Mouse (Mus musculus): ENCODE data around the gene Tenm4. TPM values are rescaled to one million over a fixed set of nuclear protein-coding genes. Genes with fewer than 3 reads are reported as not detected.

Tenm4 gene
- polyA plus RNA-seq, 2 experiments, result 0.11 to 0.28 TPM

GRCm38 (mm10) chr7:96331186-96331585 lies 160.1 kb downstream of the Tenm4 start:
- no peak overlapping the region for H3K4me2 ChIP-seq (ENCODE audit: low read depth)
- no peaks in the 10 kb centered on the region for H3K27me3 ChIP-seq (ENCODE audit: control insufficient read depth, insufficient read depth, low read length)
- TF ChIP-seq CTCF (IDR thresholded peaks at IDR 0.05; ENCODE audit: low read depth), result no peak
- no peak for TF ChIP-seq EP300 (IDR thresholded peaks at IDR 0.05; ENCODE audit: low read depth)
- H3K4me3 ChIP-seq (ENCODE audit: insufficient read depth in 1 of 2, low read depth in 2 of 2, low read length in 2 of 2), result no peak overlapping the region
- H3K36me3 ChIP-seq (replicated peaks; ENCODE audit: control insufficient read depth, insufficient read depth, low read depth), result no peaks in the 10 kb centered on the region
- no peaks in the 10 kb centered on the region for H3K9me3 ChIP-seq (ENCODE audit: control insufficient read depth, low read length)
- 47% methylated on average over 1 of the region's 1 CpGs for WGBS (ENCODE audit: insufficient replicate concordance)
- no peaks in the 10 kb centered on the region for H3K4me1 ChIP-seq (replicated peaks; ENCODE audit: control insufficient read depth in 2 of 2, insufficient read depth in 2 of 2, low read length in 1 of 2)
- no peak overlapping the region for H3K27ac ChIP-seq
- no peak for DNase-seq (ENCODE audit: low read depth in 3 of 3, low spot score in 3 of 3)
- ATAC-seq (ENCODE audit: insufficient read depth), result no peak
- no peak overlapping the region for H3K9ac ChIP-seq (replicated peaks)

GRCm38 (mm10) chr7:96334361-96334760 lies 163.3 kb downstream of the Tenm4 start:
- 21% methylated on average over 2 of the region's 2 CpGs for WGBS (ENCODE audit: insufficient replicate concordance)
- H3K9ac ChIP-seq (replicated peaks), result no peak overlapping the region
- H3K36me3 ChIP-seq (replicated peaks; ENCODE audit: control insufficient read depth, insufficient read depth, low read depth), result no peaks in the 10 kb centered on the region
- H3K27ac ChIP-seq, result no peak overlapping the region
- no peaks in the 10 kb centered on the region for H3K9me3 ChIP-seq (ENCODE audit: control insufficient read depth, low read length)
- H3K4me1 ChIP-seq (replicated peaks; ENCODE audit: control insufficient read depth in 2 of 2, insufficient read depth in 2 of 2, low read length in 1 of 2), result no peaks in the 10 kb centered on the region
- H3K4me3 ChIP-seq (ENCODE audit: insufficient read depth in 1 of 2, low read depth in 2 of 2, low read length in 2 of 2), result no peak overlapping the region
- no peak for DNase-seq (ENCODE audit: low read depth in 3 of 3, low spot score in 3 of 3)
- no peak overlapping the region for H3K4me2 ChIP-seq (ENCODE audit: low read depth)
- TF ChIP-seq EP300 (IDR thresholded peaks at IDR 0.05; ENCODE audit: low read depth) (no peak), CTCF (IDR thresholded peaks at IDR 0.05; ENCODE audit: low read depth) (no peak)
- H3K27me3 ChIP-seq (ENCODE audit: control insufficient read depth, insufficient read depth, low read length), result no peaks in the 10 kb centered on the region
- no peak for ATAC-seq (ENCODE audit: insufficient read depth)

GRCm38 (mm10) chr7:96336376-96336775 lies 165.3 kb downstream of the Tenm4 start:
- no peaks in the 10 kb centered on the region for H3K36me3 ChIP-seq (replicated peaks; ENCODE audit: control insufficient read depth, insufficient read depth, low read depth)
- no peak overlapping the region for H3K4me3 ChIP-seq (ENCODE audit: insufficient read depth in 1 of 2, low read depth in 2 of 2, low read length in 2 of 2)
- no peaks in the 10 kb centered on the region for H3K9me3 ChIP-seq (ENCODE audit: control insufficient read depth, low read length)
- TF ChIP-seq CTCF (IDR thresholded peaks at IDR 0.05; ENCODE audit: low read depth) (no peak), EP300 (IDR thresholded peaks at IDR 0.05; ENCODE audit: low read depth) (no peak)
- H3K27ac ChIP-seq, result no peak overlapping the region
- no peaks in the 10 kb centered on the region for H3K4me1 ChIP-seq (replicated peaks; ENCODE audit: control insufficient read depth in 2 of 2, insufficient read depth in 2 of 2, low read length in 1 of 2)
- no peak for DNase-seq (ENCODE audit: low read depth in 3 of 3, low spot score in 3 of 3)
- H3K9ac ChIP-seq (replicated peaks), result no peak overlapping the region
- no peak for ATAC-seq (ENCODE audit: insufficient read depth)
- H3K27me3 ChIP-seq (ENCODE audit: control insufficient read depth, insufficient read depth, low read length), result no peaks in the 10 kb centered on the region
- no peak overlapping the region for H3K4me2 ChIP-seq (ENCODE audit: low read depth)

- Histone ChIP-seq H3K9me3 (ENCODE audit: control insufficient read depth, low read length) (no peaks in the 10 kb centered on the region), H3K4me3 (ENCODE audit: insufficient read depth in 1 of 2, low read depth in 2 of 2, low read length in 2 of 2) (no peak overlapping the region), H3K4me1 (replicated peaks; ENCODE audit: control insufficient read depth in 2 of 2, insufficient read depth in 2 of 2, low read length in 1 of 2) (no peaks in the 10 kb centered on the region), H3K27ac (no peak overlapping the region), H3K9ac (replicated peaks) (no peak overlapping the region), H3K36me3 (replicated peaks; ENCODE audit: control insufficient read depth, insufficient read depth, low read depth) (no peaks in the 10 kb centered on the region), H3K4me2 (ENCODE audit: low read depth) (no peak overlapping the region), H3K27me3 (ENCODE audit: control insufficient read depth, insufficient read depth, low read length) (no peaks in the 10 kb centered on the region)
- ATAC-seq (ENCODE audit: insufficient read depth) (no peak), DNase-seq (ENCODE audit: low read depth in 3 of 3, low spot score in 3 of 3) (no peak)
- TF ChIP-seq EP300 (IDR thresholded peaks at IDR 0.05; ENCODE audit: low read depth) (no peak), CTCF (IDR thresholded peaks at IDR 0.05; ENCODE audit: low read depth) (no peak)
- 68% methylated on average over 5 of the region's 5 CpGs for WGBS (ENCODE audit: insufficient replicate concordance)
Measured at GRCm38 (mm10) chr7:96340826-96341225, 169.8 kb downstream of the Tenm4 start.

- Histone ChIP-seq H3K27me3 (ENCODE audit: control insufficient read depth, insufficient read depth, low read length) (no peaks in the 10 kb centered on the region), H3K4me3 (ENCODE audit: insufficient read depth in 1 of 2, low read depth in 2 of 2, low read length in 2 of 2) (no peak overlapping the region), H3K9ac (replicated peaks) (no peak overlapping the region), H3K9me3 (ENCODE audit: control insufficient read depth, low read length) (no peaks in the 10 kb centered on the region), H3K4me2 (ENCODE audit: low read depth) (no peak overlapping the region), H3K27ac (no peak overlapping the region), H3K36me3 (replicated peaks; ENCODE audit: control insufficient read depth, insufficient read depth, low read depth) (no peaks in the 10 kb centered on the region), H3K4me1 (replicated peaks; ENCODE audit: control insufficient read depth in 2 of 2, insufficient read depth in 2 of 2, low read length in 1 of 2) (no peaks in the 10 kb centered on the region)
- no peak for TF ChIP-seq CTCF (IDR thresholded peaks at IDR 0.05; ENCODE audit: low read depth)
- no peak for TF ChIP-seq EP300 (IDR thresholded peaks at IDR 0.05; ENCODE audit: low read depth)
- DNase-seq (ENCODE audit: low read depth in 3 of 3, low spot score in 3 of 3) (no peak), ATAC-seq (ENCODE audit: insufficient read depth) (no peak)
- WGBS (ENCODE audit: insufficient replicate concordance), result 63% methylated on average over 2 of the region's 2 CpGs
Measured at GRCm38 (mm10) chr7:96341479-96341878, 170.4 kb downstream of the Tenm4 start.

All from liver, embryonic 14.5 days (tissue).